18 mouse cellular contexts compared by ENCODE assay signal in genomic region chr1:82274361-82274760, GRCm38 (mm10). TPM values are rescaled to one million over a fixed set of nuclear protein-coding genes. Genes with fewer than 3 reads are reported as not detected.
DNase-seq lines count a peak whose midpoint lies in the region; ATAC-seq and TF ChIP-seq lines count a peak whose summit lies in the region.
"Had no signal": no experiment of that assay in that cellular context is flagged by ENCODE, and none has a peak within 500 bp of the region (broad histone marks: within the 10 kb centered on the region; RNA-seq: fewer than 3 reads in every experiment).

No protein-coding gene starts in this region.

- H3K9me3 ChIP-seq in kidney, embryonic 15.5 days (replicated peaks) = no peaks in the 10 kb centered on the region
- no peaks in the 10 kb centered on the region for H3K9me3 ChIP-seq in midbrain, embryonic 11.5 days (ENCODE audit: control insufficient read depth, low read length)
- no peaks in the 10 kb centered on the region for H3K9me3 ChIP-seq in midbrain, embryonic 14.5 days (ENCODE audit: control insufficient read depth, low read length)
- H3K9me3 ChIP-seq: neural tube, embryonic 12.5 days had no signal

- H3K4me1 ChIP-seq in kidney, embryonic 15.5 days = peaks cover 10% of the 10 kb centered on the region
- peaks cover 10% of the 10 kb centered on the region; the same call in 1 of the 2 replicates for H3K4me1 ChIP-seq in midbrain, embryonic 11.5 days (ENCODE audit: control insufficient read depth, insufficient read depth, low read length)
- peaks cover 6% of the 10 kb centered on the region for H3K4me1 ChIP-seq in midbrain, embryonic 14.5 days (ENCODE audit: control insufficient read depth, insufficient read depth, low read length)

- ATAC-seq in kidney, embryonic 15.5 days (replicated peaks; ENCODE audit: low FRiP score) = no peak; the same call in 1 of the 2 replicates
- ATAC-seq in midbrain, embryonic 11.5 days (ENCODE audit: low FRiP score) = no peak
- no peak for ATAC-seq in midbrain, embryonic 14.5 days (ENCODE audit: low FRiP score, low TSS enrichment)
- no peak for ATAC-seq in erythroblast, adult 5-6 weeks (replicated peaks; ENCODE audit: low FRiP score, poor library complexity, severe bottlenecking)

- H3K27ac ChIP-seq in gastrocnemius, adult 2 months = peak overlapping the region; percentile 52
- 0 out of 2 replicates have a peak overlapping the region, but pooled peaks have one; percentile 32 for H3K27ac ChIP-seq in kidney, embryonic 15.5 days
- no peak overlapping the region for H3K27ac ChIP-seq in midbrain, embryonic 11.5 days (ENCODE audit: low read depth, low read length)
- H3K27ac ChIP-seq in midbrain, embryonic 14.5 days (replicated peaks; ENCODE audit: low read depth, low read length) = no peak overlapping the region
- H3K27ac ChIP-seq: neural tube, embryonic 12.5 days had no signal

- H3K27me3 ChIP-seq in kidney, embryonic 15.5 days = no peaks in the 10 kb centered on the region
- H3K27me3 ChIP-seq in midbrain, embryonic 11.5 days (ENCODE audit: control insufficient read depth, insufficient read depth, low read length) = no peaks in the 10 kb centered on the region
- no peaks in the 10 kb centered on the region for H3K27me3 ChIP-seq in midbrain, embryonic 14.5 days (ENCODE audit: control insufficient read depth, insufficient read depth, low read length)
- H3K27me3 ChIP-seq: neural tube, embryonic 12.5 days had no signal

- no peak overlapping the region for H3K9ac ChIP-seq in kidney, embryonic 15.5 days
- H3K9ac ChIP-seq in midbrain, embryonic 11.5 days (ENCODE audit: low read length) = no peak overlapping the region
- H3K9ac ChIP-seq in midbrain, embryonic 14.5 days (replicated peaks; ENCODE audit: low read length) = no peak overlapping the region
- H3K9ac ChIP-seq: neural tube, embryonic 12.5 days had no signal

- DNase-seq in gastrocnemius, adult 2 months = no peak
- DNase-seq in gastrocnemius, adult 8-10 months (ENCODE audit: low spot score in 2 of 2) = no peak
- DNase-seq in kidney, adult 18-20 months = no peak
- peak; percentile 59 for DNase-seq in midbrain, embryonic 11.5 days (ENCODE audit: low spot score, missing footprints)
- no peak for DNase-seq in midbrain, embryonic 14.5 days
- DNase-seq in cerebellum, adult 11-12 months = no peak
- DNase-seq: B cell, adult 2 months; cerebellum, postnatal 14 days; gastrocnemius, postnatal 10 days; kidney, postnatal 10 days; liver; right cerebral cortex, postnatal 25 days; thymus, postnatal 36 days had no signal

- no peak for TF ChIP-seq CTCF in gastrocnemius, adult 2 months (IDR thresholded peaks at IDR 0.05)

- WGBS in kidney, embryonic 15.5 days = 15% methylated on average over 1 of the region's 1 CpGs
- 53% methylated on average over 1 of the region's 1 CpGs for WGBS in midbrain, embryonic 11.5 days
- WGBS in midbrain, embryonic 14.5 days = 27% methylated on average over 1 of the region's 1 CpGs

- no peak overlapping the region for H3K4me2 ChIP-seq in kidney, embryonic 15.5 days
- no peak overlapping the region for H3K4me2 ChIP-seq in midbrain, embryonic 11.5 days
- no peak overlapping the region for H3K4me2 ChIP-seq in midbrain, embryonic 14.5 days (ENCODE audit: low read length)
- H3K4me2 ChIP-seq: neural tube, embryonic 12.5 days had no signal

- intact Hi-C loops in gastrocnemius, adult 2 months (cut with DNase I) = no loop called here

- peak overlapping the region; percentile 0 for H3K4me3 ChIP-seq in gastrocnemius, adult 2 months
- H3K4me3 ChIP-seq in kidney, embryonic 15.5 days (replicated peaks) = no peak overlapping the region
- no peak overlapping the region for H3K4me3 ChIP-seq in midbrain, embryonic 11.5 days (ENCODE audit: low read depth, low read length)
- H3K4me3 ChIP-seq in midbrain, embryonic 14.5 days (replicated peaks; ENCODE audit: low read depth, low read length) = no peak overlapping the region
- H3K4me3 ChIP-seq: neural tube, embryonic 12.5 days had no signal

- peaks cover 11% of the 10 kb centered on the region for H3K36me3 ChIP-seq in kidney, embryonic 15.5 days
- H3K36me3 ChIP-seq in midbrain, embryonic 11.5 days (ENCODE audit: control insufficient read depth, insufficient read depth, low read length) = no peaks in the 10 kb centered on the region
- H3K36me3 ChIP-seq in midbrain, embryonic 14.5 days (ENCODE audit: control insufficient read depth, insufficient read depth, low read length) = peaks cover 15% of the 10 kb centered on the region; the same call in 1 of the 2 replicates

RNA-seq across cellular contexts. Expression of gene Irs1, which starts 16.9 kb away (rescaled TPM):
- 10 to 100 TPM; 73.9 to 90.0 TPM for total RNA-seq in gastrocnemius, adult 2 months (2021)
- 10 to 100 TPM; 23.3 to 46.6 (median 44.6) TPM for total RNA-seq in gastrocnemius, adult 8-10 months (2022)
- polyA plus RNA-seq in kidney, embryonic 15.5 days (2015; fragmentation: Nextera tagmentation; extraction: Ambion mirVana) = 4.1 and 4.3 TPM in 2 replicates
- 5.3 and 5.9 TPM in 2 replicates for polyA plus RNA-seq in midbrain, embryonic 11.5 days (2014; fragmentation: Nextera tagmentation; extraction: Ambion mirVana)
- polyA plus RNA-seq in midbrain, embryonic 14.5 days (2014; fragmentation: Nextera tagmentation; extraction: Ambion mirVana) = 5.5 and 7.9 TPM in 2 replicates
- total RNA-seq in erythroblast, adult 5-6 weeks (2015; ENCODE audit: low replicate concordance) = 0.42 TPM in 1 of 2 replicates, not detected in the other
- not detected in 2 replicates for total RNA-seq in erythroblast, adult 5-6 weeks (2017; ENCODE audit: low replicate concordance)

RNA-seq across cellular contexts. Expression of gene Gm9747, which starts 41.4 kb away (rescaled TPM):
- not detected for total RNA-seq in gastrocnemius, adult 2 months (2021)
- not detected for total RNA-seq in gastrocnemius, adult 8-10 months (2022)
- 11.4 and 11.9 TPM in 2 replicates for polyA plus RNA-seq in kidney, embryonic 15.5 days (2015; fragmentation: Nextera tagmentation; extraction: Ambion mirVana)
- 22.6 and 23.7 TPM in 2 replicates for polyA plus RNA-seq in midbrain, embryonic 11.5 days (2014; fragmentation: Nextera tagmentation; extraction: Ambion mirVana)
- 21.5 and 27.9 TPM in 2 replicates for polyA plus RNA-seq in midbrain, embryonic 14.5 days (2014; fragmentation: Nextera tagmentation; extraction: Ambion mirVana)
- not detected in 2 replicates for total RNA-seq in erythroblast, adult 5-6 weeks (2015; ENCODE audit: low replicate concordance)
- not detected in 2 replicates for total RNA-seq in erythroblast, adult 5-6 weeks (2017; ENCODE audit: low replicate concordance)
- total RNA-seq: gastrocnemius, postnatal 10 days; left cerebral cortex, adult 8-10 months had no signal
- polyA plus RNA-seq: testis, adult 2 months had no signal

RNA-seq across cellular contexts. Expression of gene Rhbdd1, which starts 41.9 kb away (rescaled TPM):
- total RNA-seq in gastrocnemius, adult 2 months (2021) = 1 to 10 TPM; 8.4 to 8.5 TPM
- total RNA-seq in gastrocnemius, adult 8-10 months (2022) = 1 to 10 TPM; 7.6 to 8.7 (median 8.0) TPM
- 9.4 and 9.8 TPM in 2 replicates for polyA plus RNA-seq in kidney, embryonic 15.5 days (2015; fragmentation: Nextera tagmentation; extraction: Ambion mirVana)
- 7.2 and 7.7 TPM in 2 replicates for polyA plus RNA-seq in midbrain, embryonic 11.5 days (2014; fragmentation: Nextera tagmentation; extraction: Ambion mirVana)
- polyA plus RNA-seq in midbrain, embryonic 14.5 days (2014; fragmentation: Nextera tagmentation; extraction: Ambion mirVana) = 2.9 and 3.2 TPM in 2 replicates
- 3.6 and 5.2 TPM in 2 replicates for total RNA-seq in erythroblast, adult 5-6 weeks (2015; ENCODE audit: low replicate concordance)
- 4.6 and 7.6 TPM in 2 replicates for total RNA-seq in erythroblast, adult 5-6 weeks (2017; ENCODE audit: low replicate concordance)

Comparison
In these comparisons a context has a peak if more than half of its experiments do, and no peak if none do; other contexts are left out.
1. H3K27ac ChIP-seq: peak in gastrocnemius, adult 2 months (single experiment) and kidney, embryonic 15.5 days (single experiment); none in midbrain, embryonic 11.5 days (single experiment) and midbrain, embryonic 14.5 days (single experiment).
2. RNA of gene Irs1, which starts 16.9 kb away (total RNA-seq): 73.9 to 90.0 TPM in gastrocnemius, adult 2 months and 23.3 to 46.6 TPM in gastrocnemius, adult 8-10 months; 0.42 TPM in erythroblast, adult 5-6 weeks; every median in the first group is over 10 times any median in the second.